Mouse (Mus musculus) forebrain, postnatal 0 days (tissue): ENCODE results near the gene Yy2. TPM values are rescaled to one million over a fixed set of nuclear protein-coding genes. Genes with fewer than 3 reads are reported as not detected.

Experiments
- ATAC-seq: fragments of 200-750 bp; cut with Nextera tagmentation; 2 replicates; pipeline ENCODE4 v1.8.0; 2017; ENCODE audit warnings: mild to moderate bottlenecking, moderate library complexity
- DNase-seq: peaks from one replicate; pipeline ENCODE4 v3.0.0-alpha.2; 2015
- H3K27ac ChIP-seq: fragments of 300-500 bp; sonication (generic); 2 replicates; pipeline ENCODE4 v1.5.1; 2014; ENCODE audit warnings: low read depth, mild to moderate bottlenecking, antibody characterized with exemption, low read length, moderate library complexity, mixed read lengths
- H3K27me3 ChIP-seq: fragments of 300-500 bp; sonication (generic); 2 replicates; pipeline ENCODE4 v1.6.1; 2014; ENCODE audit warnings: mild to moderate bottlenecking, low read length, mixed read lengths; ENCODE audit not compliant: insufficient read depth
- H3K36me3 ChIP-seq: fragments of 300-500 bp; sonication (generic); 2 replicates; pipeline ENCODE4 v1.6.1; 2014; ENCODE audit warnings: mild to moderate bottlenecking, moderate library complexity; ENCODE audit not compliant: insufficient read depth
- H3K4me1 ChIP-seq: fragments of 300-500 bp; sonication (generic); 2 replicates; pipeline ENCODE4 v1.6.1; 2014; ENCODE audit warnings: antibody characterized with exemption; ENCODE audit not compliant: insufficient read depth
- H3K4me2 ChIP-seq: fragments of 300-500 bp; sonication (generic); 2 replicates; pipeline ENCODE4 v1.6.1; 2014; ENCODE audit warnings: low read depth, mild to moderate bottlenecking, moderate library complexity
- H3K4me3 ChIP-seq: fragments of 300-500 bp; sonication (generic); 2 replicates; pipeline ENCODE4 v1.5.1; 2014; ENCODE audit warnings: low read depth, low read length, mixed read lengths
- H3K9ac ChIP-seq: fragments of 300-500 bp; sonication (generic); 2 replicates; pipeline ENCODE4 v1.6.1; 2014; ENCODE audit warnings: mild to moderate bottlenecking
- H3K9me3 ChIP-seq: fragments of 300-500 bp; sonication (generic); 2 replicates; pipeline ENCODE4 v1.6.1; 2016; ENCODE audit warnings: low read length
- CTCF ChIP-seq: sonication (generic); IDR thresholded peaks from 2 replicates; pipeline ENCODE4 v1.5.1; 2016; ENCODE audit warnings: antibody characterized with exemption, control low read depth, low read depth
- WGBS: fragments of 180-500 bp; shearing (Covaris S2); extraction: QIAGEN DNeasy Blood & Tissue Kit; methylation state at CpG from one replicate; pipeline ENCODE4 v1.1.7; 2014; 5-methylcytosine and 5-hydroxymethylcytosine counted together
- polyA plus RNA-seq: library from polyadenylated mRNA; unstranded; fragments of >200 nt; fragmentation: Nextera tagmentation; extraction: Ambion mirVana; gene quantifications from 2 replicates; pipeline ENCODE4 v1.2.1, GENCODE M21; 2015
- total RNA-seq: library from RNA; depleted of rRNA; stranded (reverse); fragments of >200 nt; gene quantifications from 2 replicates; pipeline ENCODE4 v1.2.3, GENCODE M21; 2014; rRNA removed

Yy2 gene
- total RNA-seq (1.5 and 4.1 TPM in 2 replicates), polyA plus RNA-seq (1.3 and 1.8 TPM in 2 replicates)

DNA sequence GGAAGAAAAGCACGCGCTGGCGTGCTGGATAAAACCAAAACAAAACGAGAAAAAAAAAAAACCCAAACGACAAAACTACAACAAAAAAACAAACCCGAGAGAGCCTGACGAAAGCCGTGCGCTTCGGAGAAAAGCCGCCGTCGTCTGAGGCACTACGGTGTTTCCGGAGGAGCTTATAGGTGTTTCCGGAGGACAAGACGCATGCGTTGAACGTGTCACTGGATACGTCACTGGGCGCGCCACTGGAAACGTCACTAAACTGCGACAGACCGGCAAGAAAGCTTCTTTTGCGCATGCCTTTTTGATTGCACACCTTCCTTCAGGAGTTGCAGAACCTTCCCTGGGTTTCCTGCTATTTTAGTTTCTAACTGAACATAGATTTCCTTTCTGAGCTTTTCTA is at the start of gene Yy2:
TSS of gene Yy2 (minus strand) at position 146 of the 400 bp plus-strand sequence.
- no peaks in the 10 kb centered on the region for H3K9me3 ChIP-seq
- no peak for DNase-seq
- H3K4me1 ChIP-seq = no peaks in the 10 kb centered on the region
- 87% methylated on average over 26 of the region's 26 CpGs for WGBS
- H3K27me3 ChIP-seq = no peaks in the 10 kb centered on the region
- no peak within 1 kb of the TSS for H3K27ac ChIP-seq
- H3K9ac ChIP-seq = no peak within 1 kb of the TSS
- no peak within 1 kb of the TSS for H3K4me2 ChIP-seq
- no peak for ATAC-seq
- H3K36me3 ChIP-seq = 0 out of 2 replicates have a peak, but pooled peaks cover 10% of the 10 kb centered on the region
- no peak within 1 kb of the TSS for H3K4me3 ChIP-seq
- no peak for TF ChIP-seq CTCF

GRCm38 (mm10) chrX:157612894-157613293 is 44.1 kb upstream of the Yy2 start:
- H3K4me2 ChIP-seq = peak overlapping the region; percentile 13; the same call in 1 of the 2 replicates
- no peaks in the 10 kb centered on the region for H3K36me3 ChIP-seq
- 34% methylated on average over 31 of the region's 32 CpGs for WGBS
- no peak overlapping the region for H3K27ac ChIP-seq
- ATAC-seq (no peak), DNase-seq (no peak)
- TF ChIP-seq CTCF = no peak
- no peaks in the 10 kb centered on the region for H3K9me3 ChIP-seq
- H3K9ac ChIP-seq = no peak overlapping the region
- H3K27me3 ChIP-seq = no peaks in the 10 kb centered on the region
- no peak overlapping the region for H3K4me3 ChIP-seq
- H3K4me1 ChIP-seq = no peaks in the 10 kb centered on the region

DNA sequence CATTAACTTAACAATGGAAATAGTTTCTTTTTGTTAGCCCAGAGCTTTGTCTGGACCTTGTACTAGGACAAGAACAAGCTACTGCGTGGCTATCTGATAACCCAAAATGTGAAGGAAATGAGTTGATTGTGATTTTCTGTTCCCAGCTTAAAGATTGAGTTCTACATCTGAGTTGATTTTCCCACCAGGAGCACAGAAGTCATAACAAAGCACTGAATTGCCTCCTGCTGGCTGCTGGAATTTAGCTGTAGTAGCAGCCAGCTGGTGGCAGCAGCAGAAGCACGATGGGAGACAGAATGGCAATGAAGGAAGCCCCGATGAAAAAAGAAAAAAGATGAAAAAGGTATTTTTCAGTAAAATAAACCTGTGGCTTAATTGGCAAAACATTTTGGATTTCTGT is 32.7 kb upstream of the Yy2 start:
- Histone ChIP-seq H3K4me1 (peaks cover 4% of the 10 kb centered on the region; the same call in 1 of the 2 replicates), H3K9ac (no peak overlapping the region), H3K36me3 (no peaks in the 10 kb centered on the region), H3K9me3 (no peaks in the 10 kb centered on the region), H3K4me2 (no peak overlapping the region), H3K4me3 (no peak overlapping the region), H3K27me3 (no peaks in the 10 kb centered on the region), H3K27ac (no peak overlapping the region)
- ATAC-seq = peak; percentile 39; the same call in 1 of the 2 replicates
- TF ChIP-seq CTCF = peak; percentile 66
- DNase-seq = peak; percentile 60
- 12% methylated on average over 3 of the region's 3 CpGs for WGBS

DNA sequence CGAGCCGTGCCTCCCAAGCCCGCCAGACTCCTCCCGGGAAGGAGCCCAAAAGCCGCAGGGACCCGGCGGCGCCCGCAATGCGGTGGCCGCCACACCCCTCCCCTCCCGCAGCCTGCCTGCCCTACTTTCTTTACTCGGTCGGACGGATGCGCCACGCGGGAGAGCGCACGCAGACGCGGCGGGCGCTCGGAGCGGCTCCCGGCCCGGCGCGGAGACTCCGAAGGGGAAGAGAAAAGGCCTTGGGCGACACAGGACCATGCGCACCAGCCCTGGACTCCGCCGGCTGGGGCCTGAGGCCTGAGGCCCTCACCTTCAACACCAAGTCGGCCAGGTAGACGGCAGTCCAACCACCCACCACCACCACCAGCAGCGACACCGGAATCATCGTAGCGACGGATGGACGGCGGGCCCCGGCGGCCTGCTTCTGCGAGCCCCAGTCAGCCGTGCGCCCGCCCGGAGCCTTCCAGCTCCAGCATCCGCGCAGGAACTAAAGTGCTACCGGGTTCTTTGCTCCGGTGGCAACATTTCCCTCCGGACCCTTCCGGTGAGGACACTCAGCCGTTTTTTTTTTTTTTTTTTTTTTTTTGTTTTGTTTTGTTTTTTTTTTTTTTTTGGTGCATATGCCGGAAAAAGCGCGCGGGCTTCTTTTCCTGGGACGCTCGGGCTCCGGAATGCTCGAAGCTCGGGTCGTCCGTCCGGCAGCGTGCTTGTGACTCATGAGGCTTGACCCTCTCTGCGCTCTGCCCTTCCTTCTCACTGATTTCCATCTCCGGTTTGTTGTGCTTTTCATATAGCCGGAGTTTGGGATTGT is 29.6 kb upstream of the Yy2 start, which contains the start of gene Mbtps2:
TSS of gene Mbtps2 (minus strand) at position 530 of the 811 bp plus-strand sequence.
- peak within 1 kb of the TSS; percentile 45 for H3K4me2 ChIP-seq
- no peaks in the 10 kb centered on the region for H3K9me3 ChIP-seq
- DNase-seq (peak; percentile 78), ATAC-seq (peak; percentile 90)
- H3K27me3 ChIP-seq = no peaks in the 10 kb centered on the region
- H3K4me1 ChIP-seq = peaks cover 4% of the 10 kb centered on the region
- H3K4me3 ChIP-seq = peak within 1 kb of the TSS; percentile 56
- H3K9ac ChIP-seq = peak within 1 kb of the TSS; percentile 76
- no peaks in the 10 kb centered on the region for H3K36me3 ChIP-seq
- H3K27ac ChIP-seq = peak within 1 kb of the TSS; percentile 90
- 21% methylated on average over 63 of the region's 74 CpGs for WGBS
- no peak for TF ChIP-seq CTCF

GRCm38 (mm10) chrX:157597585-157598185 is 28.9 kb upstream of the Yy2 start:
- Histone ChIP-seq H3K27ac (peak overlapping the region; percentile 90), H3K4me2 (peak overlapping the region; percentile 45), H3K9ac (peak overlapping the region; percentile 76), H3K4me1 (peaks cover 4% of the 10 kb centered on the region), H3K4me3 (peak overlapping the region; percentile 56), H3K27me3 (no peaks in the 10 kb centered on the region), H3K9me3 (no peaks in the 10 kb centered on the region), H3K36me3 (no peaks in the 10 kb centered on the region)
- peak; percentile 14 for ATAC-seq
- peak; percentile 34 for DNase-seq
- 19% methylated on average over 17 of the region's 17 CpGs for WGBS
- no peak for TF ChIP-seq CTCF

GRCm38 (mm10) chrX:157596802-157597201 is 28.0 kb upstream of the Yy2 start:
- no peaks in the 10 kb centered on the region for H3K36me3 ChIP-seq
- peaks cover 4% of the 10 kb centered on the region for H3K4me1 ChIP-seq
- no peak overlapping the region for H3K27ac ChIP-seq
- H3K9ac ChIP-seq = no peak overlapping the region
- no peak for TF ChIP-seq CTCF
- ATAC-seq (no peak), DNase-seq (no peak)
- H3K9me3 ChIP-seq = no peaks in the 10 kb centered on the region
- H3K4me3 ChIP-seq = peak overlapping the region; percentile 56; the same call in 1 of the 2 replicates
- no peaks in the 10 kb centered on the region for H3K27me3 ChIP-seq
- H3K4me2 ChIP-seq = peak overlapping the region; percentile 45
- WGBS = 82% methylated on average over 5 of the region's 5 CpGs

DNA sequence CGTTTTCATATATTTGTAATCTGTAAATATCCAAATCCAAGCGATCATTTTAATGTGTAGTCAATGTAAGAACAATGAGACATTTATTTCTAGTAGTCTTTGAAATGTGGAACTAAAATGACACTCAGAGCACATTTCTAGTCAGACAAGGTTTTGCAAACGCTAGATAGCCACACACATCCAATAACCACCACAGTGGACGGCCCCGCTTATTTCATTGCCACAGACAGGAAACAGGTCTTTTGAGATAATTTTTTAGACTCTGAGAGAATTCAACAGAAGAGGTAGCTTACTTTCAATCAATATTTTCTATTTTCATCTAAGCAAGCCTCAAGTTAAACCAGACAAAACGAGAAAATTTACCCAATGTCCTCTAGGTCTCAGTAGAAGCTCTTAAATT is 27.1 kb upstream of the Yy2 start:
- WGBS = 88% methylated on average over 6 of the region's 6 CpGs
- no peak for DNase-seq
- no peak overlapping the region for H3K27ac ChIP-seq
- no peak for ATAC-seq
- H3K4me1 ChIP-seq = peaks cover 4% of the 10 kb centered on the region
- no peaks in the 10 kb centered on the region for H3K36me3 ChIP-seq
- no peak overlapping the region for H3K4me3 ChIP-seq
- H3K9me3 ChIP-seq = no peaks in the 10 kb centered on the region
- no peak overlapping the region for H3K4me2 ChIP-seq
- no peak for TF ChIP-seq CTCF
- H3K27me3 ChIP-seq = no peaks in the 10 kb centered on the region
- no peak overlapping the region for H3K9ac ChIP-seq
